Mouse (Mus musculus): ENCODE data around the gene St6galnac3. TPM values are rescaled to one million over a fixed set of nuclear protein-coding genes. Genes with fewer than 3 reads are reported as not detected.

The St6galnac3 gene
- total RNA-seq, 2 experiments from 2014 or later: 10.5 to 10.6 TPM

DNA sequence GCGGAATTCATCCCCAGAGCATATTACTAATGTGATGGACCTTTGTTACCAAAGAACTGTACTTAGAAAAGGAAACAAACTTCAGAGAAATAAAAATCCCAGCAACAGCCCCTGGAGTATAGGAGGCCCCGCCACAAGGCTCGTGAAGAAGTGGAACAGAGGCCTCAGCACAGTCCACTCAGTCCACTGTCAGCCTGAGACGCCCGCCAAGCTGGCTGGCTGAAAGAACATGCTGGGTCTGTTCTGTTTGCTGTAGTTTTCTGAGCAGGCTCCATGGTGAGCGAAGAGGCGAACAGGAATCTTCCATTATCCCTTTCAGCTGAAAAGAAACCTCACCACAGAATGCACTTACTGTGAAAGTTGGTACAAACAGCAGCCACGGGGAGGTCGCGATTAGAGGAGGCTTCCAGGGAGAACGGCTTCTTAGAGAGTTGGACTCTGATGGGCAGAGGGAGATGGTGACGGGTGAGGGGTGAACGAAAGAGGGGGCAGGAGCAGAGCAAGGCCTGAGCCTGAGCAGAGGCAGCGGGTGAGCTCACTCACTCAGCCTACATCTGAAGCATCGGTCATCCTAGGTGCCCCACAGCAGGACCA, 65.3 kb downstream of the St6galnac3 start:
- no peak for DNase-seq (ENCODE audit: low spot score in 2 of 2)

DNA sequence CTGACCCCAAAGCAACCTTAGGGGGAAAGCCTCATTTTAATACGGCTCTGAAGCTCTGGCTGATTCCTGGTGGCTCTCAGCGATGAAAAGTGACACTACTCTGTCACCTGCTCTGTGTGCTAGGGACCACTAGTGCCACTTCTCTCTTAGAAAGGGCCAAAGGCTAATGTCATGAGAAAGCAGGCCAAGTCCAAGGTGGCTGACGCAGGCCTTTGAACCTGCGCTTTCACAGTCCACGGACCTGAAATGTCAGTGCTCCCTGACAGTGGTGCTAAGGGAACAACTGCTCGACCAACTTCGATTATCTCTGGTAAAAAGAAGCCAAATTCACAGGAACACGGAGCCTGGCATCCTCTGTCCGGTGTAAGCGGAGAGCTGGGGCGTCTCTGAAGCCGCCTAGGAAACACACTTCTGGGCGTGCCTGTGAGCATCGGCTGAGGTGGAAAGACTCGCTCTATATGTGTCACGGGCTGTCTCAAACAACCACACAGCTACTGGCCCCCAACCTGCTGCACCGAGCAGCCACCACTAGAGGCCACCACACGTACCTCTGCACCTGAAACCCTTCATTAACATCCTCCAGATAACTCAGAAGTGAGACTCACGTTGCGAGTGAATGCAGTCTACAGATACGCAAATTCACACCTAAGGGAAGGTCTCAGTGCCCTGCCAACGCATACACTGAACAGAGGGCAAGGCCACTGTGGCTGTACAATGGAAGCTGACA, 66.8 kb downstream of the St6galnac3 start:
- no peak for DNase-seq (ENCODE audit: low spot score in 2 of 2)

DNA sequence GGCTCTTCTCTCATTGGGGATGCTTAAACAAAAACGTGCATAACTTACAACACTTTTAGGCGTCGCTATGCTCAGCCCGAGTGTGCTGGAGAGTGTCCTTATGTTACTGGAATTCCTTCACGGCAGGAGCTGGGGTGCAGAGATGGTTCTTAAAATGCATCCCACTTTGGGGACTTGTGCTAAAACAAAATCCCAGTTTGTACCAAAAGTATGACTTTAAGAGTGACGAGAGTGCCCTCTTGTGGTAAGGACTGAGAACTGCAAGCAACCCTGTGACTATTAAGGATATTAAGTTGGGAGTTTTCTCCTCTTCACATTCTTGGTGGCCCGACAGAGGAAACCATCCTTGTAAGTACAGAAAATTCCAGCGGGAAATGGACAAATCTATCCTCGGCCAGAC, 69.9 kb downstream of the St6galnac3 start:
- peak in 1 of 2 experiments; percentile 60 for DNase-seq (ENCODE audit: low spot score in 2 of 2)

DNA sequence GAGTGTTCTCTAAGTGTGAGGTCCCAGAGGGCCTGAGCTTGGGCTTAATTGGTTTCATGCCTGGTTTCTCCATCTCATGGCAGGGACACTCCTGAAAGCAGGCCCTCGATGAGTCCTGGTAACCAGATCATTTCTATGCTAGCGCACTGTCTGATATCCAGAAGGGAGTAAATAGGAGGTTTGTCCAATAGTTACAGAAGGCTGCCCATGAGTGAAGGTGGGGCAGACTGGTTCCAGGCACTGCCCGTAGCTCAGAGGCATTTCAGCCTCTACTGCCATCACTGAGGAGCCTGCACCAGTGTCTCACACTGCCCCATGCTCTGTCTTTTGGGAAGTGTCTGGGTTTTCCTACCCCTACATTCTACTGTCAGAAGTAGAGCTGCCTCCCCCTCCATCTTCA, 72.1 kb downstream of the St6galnac3 start:
- DNase-seq (ENCODE audit: low spot score in 2 of 2): no peak

DNA sequence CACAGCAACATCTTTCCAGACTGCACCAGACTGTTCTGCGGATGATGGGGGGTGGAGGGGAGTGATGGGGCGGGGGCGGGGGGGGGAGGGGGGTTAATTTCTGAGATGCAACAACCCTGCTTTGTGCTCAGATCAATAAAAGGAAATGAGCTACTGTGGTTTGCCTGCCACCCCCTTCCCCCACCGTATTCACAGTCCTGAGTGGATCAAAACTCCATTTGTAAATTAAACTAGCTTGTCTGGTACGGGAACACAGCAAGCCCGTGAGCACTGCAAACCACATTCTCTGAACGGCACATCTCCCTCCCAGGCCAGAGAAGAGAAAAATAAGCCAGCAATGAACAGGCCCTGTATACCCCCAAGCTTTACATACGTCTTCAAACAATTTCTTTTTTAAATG, 76.3 kb downstream of the St6galnac3 start:
- no peak for DNase-seq (ENCODE audit: low spot score in 2 of 2)

DNA sequence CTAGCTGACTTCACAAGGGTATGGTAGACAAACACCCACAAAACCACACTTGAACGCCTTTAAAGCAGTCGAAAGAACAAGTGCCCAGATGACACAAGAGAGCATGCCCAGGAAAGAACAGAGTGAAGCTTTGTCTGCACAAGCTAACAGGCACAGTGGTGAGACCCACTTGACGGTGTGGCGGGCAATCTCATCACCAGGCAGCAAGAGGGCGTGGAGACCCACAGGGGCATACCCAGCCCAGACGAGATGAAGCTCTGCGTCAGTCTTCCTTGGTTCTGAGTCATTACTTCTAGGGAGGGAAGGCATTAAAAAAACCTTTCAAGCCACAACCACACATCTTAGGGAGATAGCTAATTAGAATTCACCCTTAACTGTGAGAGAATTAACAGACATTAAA, 79.2 kb downstream of the St6galnac3 start:
- no peak for DNase-seq (ENCODE audit: low spot score in 2 of 2)

DNA sequence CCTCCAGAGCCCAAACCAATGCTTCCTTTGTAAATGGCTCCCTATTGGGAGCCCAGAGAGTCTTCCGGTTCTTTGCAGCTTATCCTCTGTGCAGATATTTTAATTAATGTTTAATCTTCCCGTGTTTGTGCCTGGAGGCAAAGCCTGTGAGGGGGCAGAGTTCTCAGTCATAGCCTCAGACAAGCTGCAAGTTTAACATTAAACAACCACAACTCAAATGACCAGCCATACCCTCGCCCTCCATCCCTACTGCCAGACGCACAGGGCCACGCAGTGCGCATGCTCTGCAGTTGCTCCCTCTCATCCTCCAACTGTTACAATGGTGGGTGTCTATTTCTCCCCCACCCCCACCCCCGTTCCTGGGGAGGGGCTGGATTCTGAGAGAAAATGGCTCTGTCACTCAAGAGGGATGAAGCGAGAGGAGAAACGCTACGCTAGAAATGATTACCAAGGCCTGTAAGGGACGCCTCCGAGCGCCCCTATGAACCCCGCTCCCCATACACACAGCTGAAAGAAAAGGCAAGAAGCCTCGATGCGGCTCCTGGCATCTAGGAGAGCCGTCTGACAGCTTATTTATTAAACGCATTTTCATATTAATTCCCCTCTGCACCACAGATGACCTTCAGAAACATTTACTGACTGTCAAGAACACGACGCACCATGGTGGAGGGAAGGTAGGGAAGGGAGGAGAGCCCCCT, 81.0 kb downstream of the St6galnac3 start:
- no peak for DNase-seq (ENCODE audit: low spot score in 2 of 2)

DNA sequence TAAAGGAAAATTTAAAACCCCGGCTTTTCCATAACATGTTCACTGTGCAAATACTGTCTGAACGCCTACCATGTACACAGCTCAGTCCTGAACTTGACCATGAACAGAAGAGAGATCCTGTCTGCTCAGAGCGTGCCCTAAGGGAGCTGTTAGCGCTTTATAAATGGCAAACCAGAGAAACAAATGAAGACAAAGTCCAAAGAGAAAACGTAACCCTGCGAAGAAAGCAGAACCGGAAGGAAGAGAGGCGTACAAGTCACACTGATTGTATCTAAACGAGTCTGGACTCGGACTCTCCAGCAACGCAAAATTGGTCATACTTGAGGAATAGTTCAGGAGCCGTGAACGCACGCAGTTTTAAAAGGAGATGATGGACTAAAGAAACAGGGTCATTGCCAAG, 82.1 kb downstream of the St6galnac3 start:
- no peak for DNase-seq (ENCODE audit: low spot score in 2 of 2)

DNA sequence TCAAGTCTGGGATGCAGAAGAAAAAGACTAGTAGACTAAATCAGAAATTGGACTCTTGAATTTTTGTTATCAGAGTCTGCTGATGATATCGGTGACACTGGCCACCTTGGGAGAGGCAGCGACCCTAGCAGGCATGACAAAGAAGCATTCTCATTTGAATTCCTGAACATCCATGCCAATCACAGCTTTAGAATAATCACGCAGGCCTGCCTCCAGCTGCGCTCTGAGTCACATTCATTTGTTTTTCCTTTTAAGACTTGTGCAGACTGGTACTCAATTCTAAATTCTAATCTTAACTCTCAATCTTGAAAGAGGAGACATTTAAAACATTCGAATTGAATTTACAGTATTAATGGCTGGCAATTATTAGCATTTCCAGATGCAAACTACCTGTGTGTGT, 83.2 kb downstream of the St6galnac3 start:
- no peak for DNase-seq (ENCODE audit: low spot score in 2 of 2)

DNA sequence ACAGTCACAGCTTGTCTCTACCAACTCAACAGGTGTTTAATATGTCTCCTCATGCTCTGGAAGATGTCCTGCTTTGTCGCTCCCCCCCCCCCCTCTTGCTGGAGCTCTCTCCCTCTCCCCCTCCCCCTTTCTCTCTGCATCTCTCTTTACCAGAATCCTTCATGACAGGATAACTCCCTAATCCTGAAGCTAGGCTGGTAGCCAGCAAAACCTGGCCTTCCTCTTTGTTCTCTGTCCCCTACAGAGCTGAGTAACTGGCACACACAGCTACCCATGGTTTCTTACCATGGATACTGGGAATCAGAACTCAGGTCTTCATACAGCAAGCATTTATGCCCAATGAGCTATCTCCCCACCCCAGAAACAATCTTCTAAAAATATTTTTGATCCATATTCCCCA, 87.6 kb downstream of the St6galnac3 start:
- no peak for DNase-seq (ENCODE audit: low spot score in 2 of 2)

DNA sequence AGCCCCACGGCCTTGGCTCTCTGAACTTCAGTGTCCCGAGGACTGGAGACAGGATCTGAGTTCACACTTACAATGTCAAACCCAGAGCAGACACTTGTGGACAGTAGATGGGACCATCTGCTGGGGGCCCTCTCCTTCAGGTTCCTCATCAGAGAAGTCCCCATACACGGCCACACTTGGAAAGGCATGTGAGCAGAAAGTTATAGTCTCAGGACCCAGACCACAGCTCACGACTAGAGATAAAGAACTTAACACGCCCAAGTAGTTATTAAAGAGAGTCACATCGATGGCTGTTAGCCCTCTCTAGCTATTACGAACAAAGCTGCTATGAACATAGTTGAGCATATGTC, 88.2 kb downstream of the St6galnac3 start:
- DNase-seq (ENCODE audit: low spot score in 2 of 2): no peak

DNA sequence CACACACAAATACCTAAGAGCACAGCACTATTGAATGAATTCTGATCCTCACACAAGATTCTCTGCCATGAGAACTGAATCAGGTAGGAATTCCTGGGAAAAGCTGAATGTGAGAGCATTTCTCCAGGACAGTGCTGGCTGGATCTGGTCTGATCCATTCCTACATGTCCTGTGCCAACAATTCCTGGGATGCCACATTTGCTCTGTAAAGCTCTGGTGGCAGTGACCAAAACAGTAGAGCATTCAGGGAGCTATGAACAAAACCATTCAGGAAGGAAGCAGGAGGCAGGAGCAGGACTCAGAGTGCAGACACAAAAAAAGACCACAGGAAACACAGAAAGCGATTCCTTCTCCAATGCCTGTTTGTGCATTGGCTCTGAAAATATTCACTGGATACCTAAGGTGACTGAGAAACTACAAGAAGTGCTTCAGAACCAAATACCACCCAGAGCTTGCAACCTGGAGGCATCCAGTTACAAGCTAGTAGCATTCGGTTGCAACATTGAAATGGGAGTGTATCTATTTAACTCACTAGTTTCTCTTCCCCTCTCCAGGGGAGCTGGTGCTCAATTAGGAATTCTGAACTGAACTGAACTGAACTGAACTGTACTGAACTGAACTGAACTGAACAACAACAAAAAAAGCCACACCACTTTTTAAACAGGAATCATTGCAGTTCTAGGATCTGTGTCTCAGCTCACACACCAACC, 88.7 kb downstream of the St6galnac3 start:
- no peak for DNase-seq (ENCODE audit: low spot score in 2 of 2)

DNA sequence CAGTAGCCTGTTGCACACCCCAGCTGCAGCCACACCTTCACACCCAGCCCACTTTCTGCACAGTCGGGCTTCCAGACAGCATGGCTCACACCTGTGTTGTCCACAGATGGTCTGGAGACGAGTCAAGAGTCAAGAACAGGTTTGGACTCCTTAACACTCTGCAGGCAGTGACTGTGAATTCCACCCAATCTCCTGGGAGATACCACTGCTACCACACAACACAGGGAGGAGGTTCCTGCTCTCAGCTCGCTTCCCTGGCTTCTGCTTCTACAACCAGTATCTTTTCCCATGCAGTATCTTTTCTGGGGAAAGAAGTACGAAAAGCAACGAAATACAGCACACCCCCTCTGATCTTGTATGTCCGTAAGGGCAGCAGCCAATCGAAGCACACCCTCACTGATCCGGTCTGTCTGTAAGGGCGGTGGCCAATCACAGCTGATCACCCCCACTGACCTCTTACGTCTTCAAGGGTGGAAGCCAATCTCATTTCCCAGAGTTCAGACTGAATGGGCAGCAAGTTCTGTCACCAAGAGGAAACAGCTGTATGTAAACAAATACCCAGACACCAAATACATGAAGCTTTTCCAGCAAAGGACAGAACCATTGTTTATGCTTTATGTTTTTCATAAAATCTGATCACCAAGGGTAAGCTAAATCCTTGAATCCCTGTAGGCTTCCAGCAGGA, 92.8 kb downstream of the St6galnac3 start:
- peak in 1 of 2 experiments; percentile 23 for DNase-seq (ENCODE audit: low spot score in 2 of 2)

DNA sequence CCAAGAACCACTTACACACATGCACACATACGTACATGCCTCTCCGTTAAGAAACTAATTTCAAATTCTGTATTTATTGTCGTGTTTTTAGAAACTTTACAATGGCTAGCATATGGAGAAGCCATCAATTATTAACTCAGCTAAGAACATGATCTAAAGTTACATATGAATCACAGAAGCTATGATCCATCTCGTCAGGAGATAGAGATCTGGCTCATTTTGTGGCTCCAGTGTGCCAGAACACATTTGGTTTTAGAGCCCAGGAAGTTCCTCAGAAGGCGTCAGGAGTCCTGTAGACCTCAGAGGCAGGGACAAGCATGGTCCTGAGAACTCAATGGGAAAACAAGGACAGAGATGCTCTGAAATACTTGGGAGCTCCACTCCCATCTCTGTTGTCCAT, 98.7 kb downstream of the St6galnac3 start:
- DNase-seq (ENCODE audit: low spot score in 2 of 2): no peak

DNA sequence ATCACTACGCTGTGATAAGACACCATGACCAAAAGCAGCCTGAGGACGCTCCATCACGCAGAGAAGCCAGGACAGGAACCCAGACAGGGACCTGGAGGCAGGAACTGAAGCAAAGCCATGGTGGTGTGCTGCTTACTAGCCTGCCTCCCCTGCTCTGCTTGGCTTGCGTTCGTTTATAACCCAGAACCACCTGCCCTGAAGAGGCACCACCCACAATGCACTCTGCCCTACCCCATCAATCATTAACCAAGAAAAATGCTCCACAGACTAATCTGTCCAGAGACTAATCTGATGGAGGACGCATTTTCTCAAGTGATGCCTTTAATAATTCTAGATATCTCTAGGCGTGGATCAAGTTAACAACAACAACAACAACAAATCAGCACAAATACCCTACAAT, 106.0 kb downstream of the St6galnac3 start:
- no peak for DNase-seq (ENCODE audit: low spot score in 2 of 2)

DNA sequence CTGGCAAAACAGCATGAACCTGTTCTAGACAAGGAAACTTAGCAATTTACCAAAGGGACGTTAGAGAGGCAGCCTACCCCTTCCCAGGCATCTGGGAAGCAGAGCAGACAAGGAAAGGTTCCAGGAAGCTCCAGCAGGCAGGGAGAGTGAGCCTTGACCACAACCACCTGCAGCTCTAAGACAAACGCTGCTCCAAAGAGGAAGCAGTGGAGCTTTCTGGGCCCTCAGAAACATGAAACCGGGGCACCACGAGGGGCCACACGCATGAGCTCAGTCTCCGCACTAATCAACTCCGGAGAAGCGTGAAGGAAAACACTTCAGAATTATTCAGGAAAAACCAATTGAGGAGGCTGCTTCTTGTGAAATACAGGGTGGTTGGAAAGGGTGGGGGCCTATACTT, 108.1 kb downstream of the St6galnac3 start:
- no peak for DNase-seq (ENCODE audit: low spot score in 2 of 2)

DNA sequence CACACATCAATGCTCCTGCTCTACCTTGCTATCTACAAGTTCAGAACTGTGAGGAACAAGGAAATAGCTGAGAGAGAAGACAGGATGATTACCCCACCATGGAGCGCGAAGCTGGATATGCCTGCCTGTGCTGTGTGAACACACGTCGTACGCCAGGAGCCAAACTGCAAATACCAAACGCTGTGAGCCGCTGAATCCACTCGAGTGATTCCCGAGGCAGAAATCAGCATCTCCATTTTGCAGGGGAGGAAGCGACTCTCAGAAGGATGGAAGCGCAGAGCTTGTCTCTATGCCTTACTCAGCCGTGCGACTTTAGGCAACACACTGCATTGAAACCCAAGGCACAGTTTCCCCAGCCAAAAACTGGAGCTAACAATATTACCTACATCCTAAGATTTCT, 114.7 kb downstream of the St6galnac3 start:
- no peak for DNase-seq (ENCODE audit: low spot score in 2 of 2)

DNA sequence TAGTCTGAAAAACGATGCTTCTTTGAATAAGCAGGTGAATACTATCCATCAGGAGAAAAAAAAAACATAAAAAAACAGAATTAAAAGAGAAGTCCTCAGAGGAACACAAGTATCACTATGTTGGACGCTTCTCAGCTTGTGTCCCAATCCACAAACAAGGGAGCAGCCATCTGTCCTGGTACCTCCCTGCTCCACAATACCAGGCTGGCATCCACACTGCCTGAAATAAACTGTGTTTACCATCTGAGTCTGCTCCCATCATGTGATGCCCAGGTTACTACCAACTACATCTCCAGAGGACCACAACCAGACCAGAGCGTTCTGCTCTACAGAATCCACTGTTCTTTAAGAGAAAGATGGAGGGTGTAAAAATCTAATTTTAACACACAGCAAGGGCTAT, 118.6 kb downstream of the St6galnac3 start:
- no peak for DNase-seq (ENCODE audit: low spot score in 2 of 2)

DNA sequence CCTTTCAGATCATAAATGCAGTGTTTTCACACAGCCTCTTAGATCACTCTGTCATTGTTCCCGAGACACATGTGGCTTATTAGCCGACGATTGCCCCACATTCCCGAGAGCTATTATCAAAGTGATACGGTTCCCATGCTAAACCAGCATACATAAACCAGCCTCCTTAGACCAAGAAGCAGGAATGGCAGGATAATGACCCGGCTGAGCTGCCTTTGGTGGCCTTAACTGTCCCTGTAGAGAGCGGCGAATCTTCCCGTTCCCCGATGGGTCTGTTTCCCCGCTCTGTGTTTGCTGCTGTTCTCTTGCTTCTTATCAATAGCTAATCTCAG, 119.2 kb downstream of the St6galnac3 start:
- DNase-seq (ENCODE audit: low spot score in 2 of 2): no peak

DNA sequence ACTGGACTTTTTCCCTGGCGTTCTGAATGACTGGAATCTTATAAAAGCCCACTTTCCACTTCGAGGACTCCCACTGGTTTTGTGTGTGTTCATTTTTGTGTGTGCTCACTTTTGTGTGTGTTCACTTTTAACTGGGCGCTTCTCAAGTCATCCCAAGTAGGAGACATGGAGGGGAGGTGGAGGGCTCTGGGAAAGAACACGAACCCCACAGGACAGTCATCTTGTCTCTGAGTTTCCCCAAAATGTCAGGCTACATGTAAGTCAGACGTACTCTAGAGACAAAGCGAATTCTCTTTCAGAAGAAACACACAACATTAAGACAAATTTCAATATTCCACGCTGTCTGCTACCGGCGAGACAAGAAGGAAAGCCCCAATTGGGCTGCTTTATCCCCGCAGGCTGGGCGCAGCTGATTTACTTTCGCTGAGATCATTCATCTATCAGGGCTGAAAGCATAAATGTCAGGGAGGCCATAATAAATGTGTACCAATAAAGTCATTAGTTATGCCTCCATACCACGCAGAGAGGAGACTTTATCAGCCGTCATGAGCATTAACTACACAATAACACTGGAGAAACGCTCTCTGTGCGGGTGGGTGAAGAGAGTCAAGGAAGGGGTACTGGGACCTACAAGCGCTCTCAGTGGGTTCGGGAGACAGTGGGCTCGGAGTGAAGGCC, 119.7 kb downstream of the St6galnac3 start:
- no peak for DNase-seq (ENCODE audit: low spot score in 2 of 2)

DNA sequence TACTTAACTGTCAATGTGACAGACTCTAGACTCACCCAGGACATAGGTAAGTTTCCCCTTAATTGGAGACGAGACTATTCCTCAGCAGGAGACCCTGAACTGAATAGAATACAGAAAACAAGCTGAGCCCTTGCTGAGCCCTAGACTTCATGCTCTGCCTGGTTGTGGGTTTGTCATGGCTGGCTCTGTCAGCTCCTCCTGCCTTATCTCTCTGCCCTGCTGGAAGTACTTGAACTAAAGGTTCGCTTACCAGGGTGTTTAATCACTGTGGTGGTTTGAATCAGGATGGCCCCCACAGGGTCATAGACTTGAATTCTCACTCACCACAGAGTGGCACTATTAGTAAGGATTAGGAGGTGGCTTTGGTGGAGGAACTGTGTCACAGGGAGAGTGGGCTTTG, 125.8 kb downstream of the St6galnac3 start:
- DNase-seq (ENCODE audit: low spot score in 2 of 2): no peak

Data from gastrocnemius, postnatal 4 days (tissue).